Mouse (Mus musculus): Measurements from ENCODE around the gene Pik3r6.
A peak's percentile ranks its signal among the peaks of the same experiment; 100 is the strongest.

Gene Pik3r6

GRCm38 (mm10) chr11:68488256-68488824, 14.5 kb upstream of the Pik3r6 start:
- no peak for DNase-seq (ENCODE audit: low spot score)

GRCm38 (mm10) chr11:68489236-68489635, 13.6 kb upstream of the Pik3r6 start:
- DNase-seq (ENCODE audit: low spot score): no peak

GRCm38 (mm10) chr11:68492592-68492991, 10.2 kb upstream of the Pik3r6 start:
- DNase-seq (ENCODE audit: low spot score): no peak

- DNase-seq (ENCODE audit: low spot score): no peak
These were observed 9.1 kb upstream of the Pik3r6 start for GRCm38 (mm10) chr11:68493760-68494159.

- no peak for DNase-seq (ENCODE audit: low spot score)
These were observed 5.7 kb upstream of the Pik3r6 start for GRCm38 (mm10) chr11:68497081-68497480.

- no peak for DNase-seq (ENCODE audit: low spot score)
These were observed 4.3 kb upstream of the Pik3r6 start for GRCm38 (mm10) chr11:68498517-68498916.

- DNase-seq (ENCODE audit: low spot score): no peak
These were observed 3.7 kb upstream of the Pik3r6 start for GRCm38 (mm10) chr11:68498999-68499699.

GRCm38 (mm10) chr11:68500949-68501350, 1.9 kb upstream of the Pik3r6 start:
- DNase-seq (ENCODE audit: low spot score): no peak

- no peak for DNase-seq (ENCODE audit: low spot score)
These were observed 411 bp upstream of the Pik3r6 start for GRCm38 (mm10) chr11:68502408-68502807.

GRCm38 (mm10) chr11:68504913-68505312, 2.1 kb downstream of the Pik3r6 start:
- no peak for DNase-seq (ENCODE audit: low spot score)

- DNase-seq (ENCODE audit: low spot score): no peak
These were observed 4.4 kb downstream of the Pik3r6 start for GRCm38 (mm10) chr11:68507246-68507645.

GRCm38 (mm10) chr11:68508619-68509018, 5.8 kb downstream of the Pik3r6 start:
- DNase-seq (ENCODE audit: low spot score): no peak

- no peak for DNase-seq (ENCODE audit: low spot score)
These were observed 6.4 kb downstream of the Pik3r6 start for GRCm38 (mm10) chr11:68509194-68509593.

- no peak for DNase-seq (ENCODE audit: low spot score)
These were observed 11.2 kb downstream of the Pik3r6 start for GRCm38 (mm10) chr11:68513969-68514368.

GRCm38 (mm10) chr11:68519362-68519761, 16.5 kb downstream of the Pik3r6 start:
- DNase-seq (ENCODE audit: low spot score): no peak

GRCm38 (mm10) chr11:68519815-68520214, 17.0 kb downstream of the Pik3r6 start:
- DNase-seq (ENCODE audit: low spot score): no peak

- no peak for DNase-seq (ENCODE audit: low spot score)
These were observed 17.6 kb downstream of the Pik3r6 start for GRCm38 (mm10) chr11:68520439-68520838.

- DNase-seq (ENCODE audit: low spot score): no peak
These were observed 18.5 kb downstream of the Pik3r6 start for GRCm38 (mm10) chr11:68521352-68521751.

GRCm38 (mm10) chr11:68526441-68526840, 23.6 kb downstream of the Pik3r6 start:
- no peak for DNase-seq (ENCODE audit: low spot score)

- peak; percentile 32 for DNase-seq (ENCODE audit: low spot score)
These were observed 28.4 kb downstream of the Pik3r6 start for GRCm38 (mm10) chr11:68531066-68531806.

GRCm38 (mm10) chr11:68531941-68532535, 29.2 kb downstream of the Pik3r6 start:
- no peak for DNase-seq (ENCODE audit: low spot score)

GRCm38 (mm10) chr11:68532773-68533172, 30.0 kb downstream of the Pik3r6 start:
- no peak for DNase-seq (ENCODE audit: low spot score)

- no peak for DNase-seq (ENCODE audit: low spot score)
These were observed 31.2 kb downstream of the Pik3r6 start for GRCm38 (mm10) chr11:68533971-68534475.

Data from left cerebral cortex, adult 11 months (tissue).